Mouse (Mus musculus): ENCODE results near the gene Dach2. TPM values are rescaled to one million over a fixed set of nuclear protein-coding genes. Genes with fewer than 3 reads are reported as not detected.

The Dach2 gene
- polyA plus RNA-seq, 1 experiment: 0.67 TPM

Other genes with a start within 250 kb of the Dach2 start
- 4.4 and 7.5 TPM in 2 replicates for gene Chm, start 112.0 kb upstream of the Dach2 start, polyA plus RNA-seq (2012; rRNA removed)

Data from urinary bladder, adult 2 months (tissue).